Mouse (Mus musculus) 416B (cell line): ENCODE results near the gene Rab33b.
"Not testable (repeated sequence)": the region's sequence is repeated elsewhere in the genome, so short reads cannot be mapped to it uniquely, and the experiment has no call there.

ENCODE experiments used
- DNase-seq: peaks from one replicate; pipeline ENCODE4 v3.0.0; 2011; ENCODE audit warnings: low read depth

The Rab33b gene

GRCm38 (mm10) chr3:51483741-51484359, at the start of gene Rab33b:
Rab33b (plus strand) TSS chr3:51483920.
- DNase-seq = peak; percentile 99

DNA sequence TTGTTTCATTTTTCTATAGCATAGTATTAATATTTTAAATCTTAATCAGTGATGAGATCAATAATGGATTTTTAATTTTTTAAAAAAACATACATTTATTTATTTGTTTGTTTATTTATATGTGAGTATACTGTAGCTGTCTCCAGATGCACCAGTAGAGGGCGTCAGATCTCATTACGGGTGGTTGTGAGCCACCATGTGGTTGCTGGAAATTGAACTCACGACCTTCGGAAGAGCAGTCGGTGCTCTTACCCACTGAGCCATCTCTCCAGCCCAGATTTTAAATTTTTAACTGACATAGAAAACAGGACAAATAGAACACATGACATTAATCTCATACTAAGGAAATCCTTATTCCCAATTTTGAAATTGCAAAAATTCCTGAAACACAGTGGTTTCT, 49.4 kb upstream of the Rab33b start:
- DNase-seq = not testable (repeated sequence)

DNA sequence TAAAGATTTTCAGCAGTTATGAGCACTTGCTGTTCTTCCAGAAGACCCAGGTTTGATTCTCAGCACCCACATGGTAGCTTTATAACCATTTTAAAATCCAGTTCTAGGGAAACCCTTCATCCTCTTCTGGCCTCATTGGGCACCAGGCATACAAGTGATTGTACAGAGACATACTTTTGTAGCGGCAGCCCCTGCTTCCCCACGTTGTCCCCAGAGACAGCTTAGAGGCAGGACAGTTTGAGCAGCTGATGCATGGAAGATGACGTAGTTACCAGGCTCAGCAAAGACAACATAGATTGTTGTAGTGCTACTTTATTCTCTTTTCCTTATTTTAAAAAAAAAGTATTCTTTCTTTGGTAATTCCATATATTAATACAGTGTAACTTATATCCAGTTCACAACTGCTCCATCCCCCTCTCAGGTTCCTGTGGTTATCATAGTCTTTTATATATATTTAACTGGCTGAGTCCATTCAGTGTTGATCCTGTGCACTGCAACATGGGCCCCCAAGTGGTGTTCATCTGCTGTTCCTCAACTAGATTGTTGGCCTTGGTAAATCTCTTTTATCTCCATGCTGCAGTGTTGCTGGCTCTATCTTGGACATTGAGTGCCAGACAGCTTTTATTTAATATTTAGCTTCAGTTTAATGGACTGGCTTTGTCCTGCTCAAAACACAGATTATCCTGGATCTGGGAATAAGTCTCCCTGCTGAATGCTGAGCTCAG, 48.7 kb upstream of the Rab33b start:
- no peak for DNase-seq

DNA sequence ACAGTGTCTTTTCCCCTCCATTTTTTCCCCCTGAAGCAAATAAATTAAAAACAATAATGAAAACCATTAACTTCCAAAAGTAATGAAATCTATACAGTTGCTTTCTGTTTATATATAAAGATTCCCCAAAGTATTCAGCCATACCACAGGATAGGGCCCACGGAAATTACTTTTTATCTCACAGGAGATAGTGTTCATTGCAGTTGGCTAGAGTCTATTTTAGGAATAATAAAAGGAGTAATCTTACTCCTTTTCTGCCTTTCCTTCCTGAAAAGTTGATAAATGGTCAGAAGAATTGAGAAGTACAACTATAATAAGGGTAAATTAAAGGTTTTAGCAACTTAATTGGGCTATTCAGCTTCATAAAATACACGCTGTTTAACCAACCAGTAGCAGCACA, 15.2 kb upstream of the Rab33b start:
- DNase-seq = no peak

GRCm38 (mm10) chr3:51475706-51476105, 8.0 kb upstream of the Rab33b start:
- DNase-seq = peak; percentile 61

DNA sequence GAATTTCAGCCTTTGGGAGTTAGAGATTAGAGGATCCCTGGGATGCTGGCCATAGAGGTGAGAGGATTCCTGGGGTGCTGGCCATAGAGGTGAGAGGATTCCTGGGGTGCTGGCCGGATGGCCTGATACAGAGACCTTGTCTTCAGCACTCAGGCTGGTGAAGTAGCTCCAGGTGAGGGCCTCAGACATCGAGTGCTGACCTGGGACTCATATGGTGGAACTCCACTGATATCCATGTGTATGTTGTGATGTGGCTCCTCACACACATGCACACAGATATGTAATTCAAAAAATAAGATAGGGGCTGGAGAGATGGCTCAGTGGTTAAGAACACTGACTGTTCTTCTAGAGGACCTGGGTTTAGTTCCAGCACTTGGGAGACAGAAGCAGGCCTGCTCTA, 3.8 kb upstream of the Rab33b start:
- no peak for DNase-seq

- peak; percentile 79 for DNase-seq
Measured at GRCm38 (mm10) chr3:51481059-51481458, 2.7 kb upstream of the Rab33b start.

GRCm38 (mm10) chr3:51481881-51482280, 1.8 kb upstream of the Rab33b start:
- DNase-seq = no peak

DNA sequence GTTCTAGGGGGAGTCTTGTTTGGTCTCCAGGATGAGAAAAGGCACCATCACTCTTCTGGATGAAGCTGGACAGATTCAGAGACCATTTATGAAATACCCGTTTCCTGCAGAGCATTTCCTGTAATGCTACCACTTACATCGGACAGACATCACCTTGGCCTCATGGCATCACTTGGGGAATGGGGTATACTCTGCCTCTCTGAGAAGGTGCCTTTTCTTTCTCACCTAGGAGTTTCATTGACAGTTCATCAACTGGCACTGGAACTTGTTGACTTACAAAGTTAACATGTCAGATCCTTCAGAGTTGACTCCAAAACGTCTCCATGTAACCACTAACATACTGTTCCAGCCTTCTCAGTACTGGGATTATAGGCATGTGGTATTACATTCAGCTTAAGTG, 939 bp upstream of the Rab33b start:
- DNase-seq = no peak

GRCm38 (mm10) chr3:51484370-51484769, 650 bp downstream of the Rab33b start:
- DNase-seq = no peak

GRCm38 (mm10) chr3:51485347-51485746, 1.6 kb downstream of the Rab33b start:
- DNase-seq = peak; percentile 64

- DNase-seq = no peak
Measured at GRCm38 (mm10) chr3:51486491-51487195, 2.9 kb downstream of the Rab33b start.

DNA sequence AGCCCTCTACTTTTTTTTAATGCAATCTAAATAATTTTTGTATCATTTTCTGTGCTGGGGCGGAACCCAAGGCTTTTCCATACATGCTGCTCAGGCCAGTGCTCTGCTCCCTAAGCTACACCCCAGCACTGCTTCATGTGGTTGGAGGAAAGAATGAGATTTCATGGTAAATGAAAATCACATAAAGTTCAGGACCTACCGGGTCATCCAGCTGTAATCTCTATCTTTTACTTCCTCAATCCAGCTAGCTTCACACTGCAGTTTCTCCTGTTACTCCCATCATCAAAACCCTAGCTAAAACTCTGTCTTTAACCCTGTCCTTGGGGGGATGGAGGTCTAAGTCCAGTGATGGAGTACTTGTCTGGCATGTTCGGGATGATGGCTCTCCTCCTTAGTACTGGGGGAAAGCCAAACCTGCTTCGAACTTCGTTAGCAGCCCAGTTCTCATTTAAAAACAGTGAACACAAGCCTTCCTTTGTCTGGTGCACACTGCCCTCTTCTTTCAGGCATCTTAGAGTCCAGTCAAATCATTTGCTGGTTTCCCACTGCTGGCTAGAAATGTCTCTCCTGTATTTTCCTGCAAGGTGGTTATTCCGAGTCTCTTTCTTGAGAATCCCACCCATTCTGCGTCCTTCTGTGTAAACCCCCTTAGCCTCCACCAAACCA, 6.5 kb downstream of the Rab33b start:
- no peak for DNase-seq

DNA sequence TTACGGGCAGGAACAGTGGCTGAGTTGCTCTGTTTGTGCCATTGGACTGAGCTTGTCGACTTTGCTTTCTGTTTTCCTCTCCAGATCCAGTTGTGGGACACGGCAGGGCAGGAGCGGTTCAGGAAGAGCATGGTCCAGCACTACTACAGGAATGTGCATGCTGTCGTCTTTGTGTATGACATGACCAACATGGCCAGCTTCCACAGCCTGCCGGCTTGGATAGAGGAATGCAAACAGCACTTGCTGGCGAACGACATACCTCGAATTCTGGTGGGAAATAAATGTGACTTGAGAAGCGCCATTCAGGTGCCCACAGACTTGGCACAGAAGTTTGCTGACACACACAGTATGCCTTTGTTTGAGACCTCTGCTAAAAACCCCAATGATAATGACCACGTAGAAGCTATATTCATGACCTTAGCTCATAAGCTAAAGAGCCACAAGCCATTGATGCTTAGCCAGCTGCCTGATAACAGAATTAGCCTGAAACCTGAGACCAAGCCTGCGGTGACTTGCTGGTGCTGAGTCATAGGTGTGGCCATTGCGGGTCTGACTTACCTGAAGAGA, 9.6 kb downstream of the Rab33b start:
- DNase-seq = no peak

GRCm38 (mm10) chr3:51494466-51494865, 10.7 kb downstream of the Rab33b start:
- DNase-seq = no peak

- DNase-seq = no peak
Measured at GRCm38 (mm10) chr3:51495646-51496045, 11.9 kb downstream of the Rab33b start.

- DNase-seq = no peak
Measured at GRCm38 (mm10) chr3:51497978-51498377, 14.3 kb downstream of the Rab33b start.

DNA sequence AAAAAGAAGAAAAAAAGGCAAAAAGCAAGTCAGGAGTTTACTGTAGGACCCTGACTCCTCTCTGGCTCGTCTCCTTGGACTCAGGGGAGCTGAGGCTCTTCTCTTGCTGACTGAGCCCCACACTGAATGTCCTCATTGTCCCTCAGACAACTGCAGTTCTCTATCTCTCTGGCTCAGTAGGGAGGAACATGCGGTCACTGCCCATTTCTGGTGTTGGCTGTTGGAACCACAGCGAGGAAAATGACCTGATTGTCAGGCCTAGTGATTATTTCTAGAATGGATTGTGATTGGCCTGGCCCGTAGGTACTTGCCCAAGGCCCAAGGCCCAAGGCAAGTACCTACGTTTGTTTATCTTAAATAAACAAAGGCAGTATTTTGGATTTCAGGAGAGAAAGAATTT, 14.9 kb downstream of the Rab33b start:
- no peak for DNase-seq

DNA sequence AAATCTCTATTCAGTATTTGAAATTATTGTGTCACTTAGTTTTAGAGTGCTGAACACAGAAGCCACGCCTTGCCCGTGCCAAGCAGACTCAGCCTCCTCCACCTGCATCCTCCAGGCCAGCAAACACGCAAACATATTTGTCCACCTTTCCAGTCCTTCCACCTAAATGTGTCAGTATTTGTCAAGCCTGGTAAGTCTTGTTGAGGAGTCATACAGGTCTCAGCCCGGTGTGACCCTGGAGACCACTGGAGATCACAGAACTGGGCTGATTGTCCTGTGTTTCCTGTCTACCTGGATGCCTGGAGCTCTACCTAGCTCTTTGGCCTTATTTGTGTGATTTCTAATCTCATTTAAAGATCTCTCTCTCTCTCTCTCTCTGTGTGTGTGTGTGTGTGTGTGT, 16.2 kb downstream of the Rab33b start:
- no peak for DNase-seq

GRCm38 (mm10) chr3:51504385-51504952, 20.7 kb downstream of the Rab33b start:
- DNase-seq = no peak

DNA sequence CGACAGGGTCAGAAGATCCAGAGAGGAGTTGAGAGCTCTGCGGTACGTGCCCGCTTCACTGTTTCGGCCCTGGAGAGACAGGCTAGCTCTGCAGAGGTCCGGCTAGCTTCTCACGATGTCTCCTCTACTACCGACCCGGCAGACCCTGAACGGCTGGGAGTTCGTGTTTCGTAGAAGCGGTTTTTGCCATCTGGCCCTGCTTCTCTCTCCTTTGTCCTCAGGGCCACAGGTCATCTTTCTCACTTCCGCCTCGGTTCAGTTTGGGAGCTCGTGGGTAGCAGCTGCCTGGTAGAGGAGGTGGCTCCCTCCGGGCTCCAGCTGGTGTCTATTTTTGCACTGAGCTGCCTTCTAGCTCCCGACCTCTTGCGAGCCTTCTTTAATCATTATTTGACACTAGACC, 21.7 kb downstream of the Rab33b start:
- no peak for DNase-seq

GRCm38 (mm10) chr3:51510903-51511302, 27.2 kb downstream of the Rab33b start:
- DNase-seq = peak; percentile 86
